Mouse (Mus musculus) right cerebral cortex, postnatal 14 days (tissue): ENCODE results near the gene Elmod3.

Source experiments
- DNase-seq: peaks from one replicate; pipeline ENCODE4 v3.0.0; 2022

Gene Elmod3

GRCm38 (mm10) chr6:72532580-72532979 lies 65.6 kb downstream of the Elmod3 start:
- no peak for DNase-seq

GRCm38 (mm10) chr6:72528410-72529151 lies 69.6 kb downstream of the Elmod3 start:
- no peak for DNase-seq

DNA sequence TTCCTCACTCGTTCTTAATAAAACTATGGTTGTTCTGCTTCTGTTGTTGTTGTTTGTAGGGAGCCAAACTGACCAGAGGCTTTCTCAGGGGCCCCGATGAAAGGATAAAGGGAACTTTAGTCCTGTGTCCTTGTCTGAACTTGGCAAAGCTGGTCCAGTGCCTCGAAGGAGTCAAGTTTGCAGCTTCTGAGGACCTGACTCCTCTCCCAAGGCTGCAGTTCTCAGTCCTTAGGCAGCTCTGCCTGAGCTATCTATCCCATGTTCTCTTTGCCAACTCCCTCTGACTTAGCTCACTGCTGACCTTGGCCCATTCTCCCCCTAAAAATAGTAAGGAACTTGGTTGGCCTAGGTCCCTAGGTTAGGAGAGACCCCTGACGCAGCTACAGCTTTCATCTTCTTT lies 71.1 kb downstream of the Elmod3 start:
- DNase-seq = no peak

DNA sequence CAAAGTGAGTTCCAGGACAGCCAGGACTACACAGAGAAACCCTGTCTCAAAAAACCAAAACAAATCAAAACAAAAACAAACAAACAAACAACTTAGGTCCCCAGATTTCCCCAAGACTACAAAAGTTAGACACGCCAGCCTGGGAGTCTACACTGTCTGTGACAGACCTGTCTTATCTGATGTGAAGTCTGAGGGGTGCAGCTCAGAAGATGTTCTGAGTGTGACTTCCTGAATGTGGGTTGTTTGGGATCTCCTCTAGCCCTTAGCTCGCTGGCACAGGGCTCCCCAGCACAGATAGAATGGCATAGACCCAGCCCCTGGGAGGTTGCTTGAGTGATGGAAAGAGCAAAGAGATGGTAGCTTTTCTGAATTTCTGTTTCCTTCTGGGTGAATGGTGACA lies 74.1 kb downstream of the Elmod3 start:
- no peak for DNase-seq

GRCm38 (mm10) chr6:72523222-72523621 lies 75.0 kb downstream of the Elmod3 start:
- no peak for DNase-seq

DNA sequence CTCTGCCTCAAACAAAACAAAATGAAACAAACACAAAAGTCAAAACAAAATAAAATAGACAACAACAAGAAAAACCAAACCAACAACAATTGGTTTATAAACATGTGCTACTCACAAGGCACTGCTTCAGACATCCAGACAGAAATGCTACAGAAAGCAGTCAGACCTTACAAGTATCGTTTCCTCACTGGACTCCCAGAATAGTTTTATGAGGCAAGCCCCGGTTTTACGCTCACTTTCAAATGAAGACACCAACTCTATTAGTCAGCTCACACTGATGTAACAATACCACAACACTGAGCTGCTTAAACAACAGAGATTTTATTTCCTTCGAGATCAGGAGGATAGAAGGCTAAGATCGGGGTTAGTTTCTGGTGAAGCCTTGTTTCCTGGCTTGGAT lies 75.9 kb downstream of the Elmod3 start:
- no peak for DNase-seq

- DNase-seq = no peak
These were observed 76.6 kb downstream of the Elmod3 start, which contains the start of gene Sh2d6 for GRCm38 (mm10) chr6:72521607-72522006. Gene Sh2d6, minus strand, starts transcription at chr6:72521707.

DNA sequence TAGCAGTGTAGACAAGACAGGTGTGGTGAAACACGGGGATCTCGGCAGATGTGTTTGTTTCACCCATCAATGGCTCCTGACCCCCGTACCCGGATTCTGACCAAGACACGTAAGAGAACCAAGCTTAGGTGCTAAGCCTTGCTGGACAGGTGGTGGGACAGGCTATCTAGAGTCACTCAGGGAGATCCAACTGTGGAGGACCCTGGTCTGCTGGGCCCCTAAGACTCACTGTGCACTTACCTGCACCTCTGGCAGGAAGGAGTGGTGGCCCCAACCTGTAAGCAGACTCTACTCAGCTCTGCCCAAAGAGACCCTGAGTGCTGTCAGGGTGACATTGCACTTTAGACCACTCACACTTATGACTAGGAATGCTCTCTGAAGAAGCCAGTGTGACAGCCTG lies 77.3 kb downstream of the Elmod3 start:
- DNase-seq = no peak

DNA sequence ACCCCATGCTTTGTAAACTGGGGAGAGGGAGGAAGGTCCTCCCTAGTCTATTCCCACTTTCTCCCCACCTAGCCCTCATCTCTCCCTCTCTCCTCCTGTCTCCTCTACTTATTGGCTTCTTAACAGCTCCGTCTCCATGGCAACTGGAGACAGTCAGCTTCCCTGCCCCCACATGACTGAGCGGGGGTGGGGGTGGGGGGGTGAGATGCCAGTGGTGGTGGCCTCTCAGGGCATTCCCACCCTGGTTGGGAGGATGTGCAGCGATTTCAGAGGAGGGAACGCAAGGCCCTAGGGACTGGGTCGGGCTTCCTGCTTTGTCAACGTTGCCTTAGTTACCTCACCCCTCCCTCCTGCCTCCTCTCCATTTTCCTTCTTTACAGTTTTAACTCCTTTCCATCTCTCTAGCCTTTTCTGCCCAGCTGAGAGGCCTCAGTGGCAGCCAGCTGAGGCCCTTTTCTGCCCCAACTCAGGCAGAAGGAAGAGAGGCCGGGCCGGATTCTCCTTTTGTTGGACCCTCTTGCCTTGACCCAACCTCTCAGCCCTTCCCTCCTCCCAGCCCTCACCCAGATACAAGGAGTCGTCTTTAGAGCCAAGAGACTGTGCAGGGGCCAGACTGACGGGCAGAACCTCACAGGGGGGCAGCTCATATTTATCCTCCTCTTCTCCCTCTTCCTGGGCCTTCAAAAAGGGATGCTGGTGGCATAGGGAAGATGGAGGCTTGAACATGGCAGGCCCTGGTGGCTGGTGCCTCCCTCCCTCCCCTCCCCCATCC lies 78.1 kb downstream of the Elmod3 start:
- DNase-seq = peak; percentile 65

GRCm38 (mm10) chr6:72519303-72519702 lies 78.9 kb downstream of the Elmod3 start:
- DNase-seq = no peak

DNA sequence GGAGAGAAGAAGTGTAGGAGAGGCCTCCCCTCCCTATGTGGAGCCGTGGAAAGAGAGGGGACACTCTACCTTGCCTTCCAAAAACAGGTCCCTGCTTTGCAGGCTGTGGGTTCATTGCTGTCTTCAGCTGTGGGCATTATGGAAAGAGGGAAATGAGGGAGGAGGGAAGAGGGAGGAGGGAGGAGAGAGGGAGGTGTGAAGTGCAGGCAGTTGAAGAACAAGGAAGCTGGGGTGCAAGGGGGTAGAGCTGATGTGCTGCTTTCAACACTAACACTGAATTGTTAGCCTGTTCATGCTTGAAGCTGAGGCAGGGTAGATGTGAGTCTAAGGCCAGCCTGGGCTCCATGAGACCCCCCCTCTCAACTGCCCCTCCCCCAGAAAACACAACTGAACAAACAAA lies 79.4 kb downstream of the Elmod3 start:
- no peak for DNase-seq
